Mouse (Mus musculus): ENCODE measurements around the gene Gm14440.
"Not testable (repeated sequence)": the region's sequence is repeated elsewhere in the genome, so short reads cannot be mapped to it uniquely, and the experiment has no call there.

Gm14440 gene

GRCm38 (mm10) chr2:175274825-175275224, at the start of gene Gm14440:
Gene Gm14440, plus strand, starts transcription at chr2:175275125.
- TF ChIP-seq GATA4 (IDR thresholded peaks at IDR 0.05; ENCODE audit: insufficient replicate concordance, low read length), result not testable (repeated sequence)
